Mouse (Mus musculus) heart, embryonic 12.5 days (tissue): ENCODE measurements around the gene Sdf2l1. TPM values are rescaled to one million over a fixed set of nuclear protein-coding genes. Genes with fewer than 3 reads are reported as not detected.

Experiments used
- ATAC-seq: fragments of 200-750 bp; cut with Nextera tagmentation; 2 replicates; pipeline ENCODE4 v1.8.0; 2017; ENCODE audit warnings: moderate TSS enrichment, moderate library complexity; ENCODE audit not compliant: insufficient number of reproducible peaks, low FRiP score
- H3K27ac ChIP-seq: fragments of 300-500 bp; sonication (generic); 2 replicates; pipeline ENCODE4 v1.5.1; 2016; ENCODE audit warnings: mild to moderate bottlenecking, moderate library complexity; ENCODE audit not compliant: poor library complexity, severe bottlenecking
- H3K27me3 ChIP-seq: fragments of 300-500 bp; sonication (generic); replicated peaks from 2 replicates; pipeline ENCODE4 v1.6.1; 2016; ENCODE audit warnings: mild to moderate bottlenecking, moderate library complexity
- H3K36me3 ChIP-seq: fragments of 300-500 bp; sonication (generic); 2 replicates; pipeline ENCODE4 v1.6.1; 2016; ENCODE audit warnings: mild to moderate bottlenecking, moderate library complexity
- H3K4me1 ChIP-seq: fragments of 300-500 bp; sonication (generic); replicated peaks from 2 replicates; pipeline ENCODE4 v1.6.1; 2016; ENCODE audit warnings: mild to moderate bottlenecking
- H3K4me2 ChIP-seq: fragments of 300-500 bp; sonication (generic); 2 replicates; pipeline ENCODE4 v1.6.1; 2016; ENCODE audit warnings: mild to moderate bottlenecking, moderate library complexity
- H3K4me3 ChIP-seq: fragments of 300-500 bp; sonication (generic); 2 replicates; pipeline ENCODE4 v1.5.1; 2016; ENCODE audit warnings: mild to moderate bottlenecking
- H3K9ac ChIP-seq: fragments of 300-500 bp; sonication (generic); 2 replicates; pipeline ENCODE4 v1.6.1; 2016; ENCODE audit warnings: mild to moderate bottlenecking, moderate library complexity
- H3K9me3 ChIP-seq: fragments of 300-500 bp; sonication (generic); replicated peaks from 2 replicates; pipeline ENCODE4 v1.6.1; 2016; ENCODE audit warnings: mild to moderate bottlenecking, moderate library complexity
- whole genome bisulfite sequencing: fragments of 180-500 bp; shearing (Covaris S2); methylation state at CpG from one replicate; pipeline ENCODE4 v1.1.7; 2016; 5-methylcytosine and 5-hydroxymethylcytosine counted together
- polyA plus RNA-seq: library from polyadenylated mRNA; unstranded; fragments of >200 nt; fragmentation: Nextera tagmentation; extraction: Ambion mirVana; gene quantifications from 2 replicates; pipeline ENCODE4 v1.2.1, GENCODE M21; 2016

The Sdf2l1 gene
- polyA plus RNA-seq, 1 experiment from 2014 or later = 64.9 TPM

- ATAC-seq = no peak
- 73% methylated on average over 14 of the region's 14 CpGs for WGBS
- Histone ChIP-seq H3K36me3 (peaks cover 42% of the 10 kb centered on the region), H3K9me3 (no peaks in the 10 kb centered on the region), H3K4me3 (no peak overlapping the region), H3K4me2 (no peak overlapping the region), H3K9ac (no peak overlapping the region), H3K27me3 (no peaks in the 10 kb centered on the region), H3K4me1 (peaks cover 20% of the 10 kb centered on the region), H3K27ac (no peak overlapping the region)
Observed at GRCm38 (mm10) chr16:17121569-17121968, 10.6 kb downstream of the Sdf2l1 start.

- H3K4me3 ChIP-seq = no peak overlapping the region
- H3K36me3 ChIP-seq = peaks cover 65% of the 10 kb centered on the region
- no peaks in the 10 kb centered on the region for H3K27me3 ChIP-seq
- H3K4me2 ChIP-seq = no peak overlapping the region
- no peaks in the 10 kb centered on the region for H3K9me3 ChIP-seq
- no peaks in the 10 kb centered on the region for H3K4me1 ChIP-seq
- H3K9ac ChIP-seq = no peak overlapping the region
- peak overlapping the region; percentile 78 for H3K27ac ChIP-seq
- 70% methylated on average over 5 of the region's 5 CpGs for WGBS
- peak; percentile 66; the same call in 1 of the 2 replicates for ATAC-seq
Observed at GRCm38 (mm10) chr16:17117309-17117799, 14.8 kb downstream of the Sdf2l1 start.

DNA sequence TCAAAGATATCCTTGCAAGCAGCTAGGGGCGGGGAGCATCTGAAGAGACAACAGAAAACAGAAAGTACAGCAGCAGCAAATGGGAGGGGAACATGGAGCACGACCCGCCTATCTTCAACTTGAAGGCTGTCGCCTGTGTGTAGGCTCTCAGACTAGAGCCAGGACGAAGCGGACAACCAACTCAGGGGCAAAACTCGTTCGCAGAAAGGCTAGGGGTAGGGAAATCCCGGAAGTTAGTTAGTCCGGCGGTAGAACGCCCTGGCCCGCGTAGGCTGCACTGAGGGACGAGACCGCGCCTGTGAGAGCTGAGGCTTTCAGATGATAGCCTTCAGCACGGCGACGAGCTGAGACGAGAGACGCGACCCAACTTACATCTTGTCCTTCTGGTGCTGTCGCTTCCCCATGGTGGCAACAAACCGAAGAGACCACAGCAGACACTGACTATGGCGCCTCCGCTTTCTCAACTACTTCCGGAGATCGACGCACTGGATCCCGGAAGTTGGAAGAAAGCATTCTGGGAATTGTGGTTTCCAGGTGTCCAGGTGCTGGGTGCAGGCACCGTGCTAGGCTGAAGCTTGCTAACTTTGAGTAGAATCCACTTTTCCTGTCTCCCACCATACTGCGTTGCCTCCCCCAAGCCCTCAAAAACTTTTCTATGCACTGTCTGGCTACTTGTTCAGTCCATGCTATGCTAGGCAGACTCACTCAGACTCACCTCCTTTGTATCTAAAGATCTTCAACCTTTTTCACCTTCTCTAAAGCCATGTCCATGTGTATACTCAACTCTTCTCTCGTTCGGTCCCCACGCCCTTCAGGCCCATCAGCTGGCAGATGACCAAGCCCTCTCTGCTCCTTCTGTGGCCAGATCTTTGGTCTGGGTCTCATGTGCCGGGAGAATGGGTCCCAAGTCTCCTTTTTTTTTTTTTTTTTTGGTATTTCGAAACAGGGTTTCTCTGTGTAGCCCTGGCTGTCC is 21.1 kb downstream of the Sdf2l1 start, which contains the start of gene Ppil2:
Gene Ppil2 (minus strand): TSS at position 487 of the 973 bp plus-strand sequence.
- H3K27ac ChIP-seq = peak within 1 kb of the TSS; percentile 68; the same call in 1 of the 2 replicates
- no peaks in the 10 kb centered on the region for H3K27me3 ChIP-seq
- peak within 1 kb of the TSS; percentile 74 for H3K4me3 ChIP-seq
- peaks cover 11% of the 10 kb centered on the region for H3K4me1 ChIP-seq
- H3K9ac ChIP-seq = peak within 1 kb of the TSS; percentile 84
- ATAC-seq = peak; percentile 78
- peak within 1 kb of the TSS; percentile 66 for H3K4me2 ChIP-seq
- WGBS = 8% methylated on average over 38 of the region's 38 CpGs
- H3K9me3 ChIP-seq = no peaks in the 10 kb centered on the region
- peaks cover 47% of the 10 kb centered on the region for H3K36me3 ChIP-seq

DNA sequence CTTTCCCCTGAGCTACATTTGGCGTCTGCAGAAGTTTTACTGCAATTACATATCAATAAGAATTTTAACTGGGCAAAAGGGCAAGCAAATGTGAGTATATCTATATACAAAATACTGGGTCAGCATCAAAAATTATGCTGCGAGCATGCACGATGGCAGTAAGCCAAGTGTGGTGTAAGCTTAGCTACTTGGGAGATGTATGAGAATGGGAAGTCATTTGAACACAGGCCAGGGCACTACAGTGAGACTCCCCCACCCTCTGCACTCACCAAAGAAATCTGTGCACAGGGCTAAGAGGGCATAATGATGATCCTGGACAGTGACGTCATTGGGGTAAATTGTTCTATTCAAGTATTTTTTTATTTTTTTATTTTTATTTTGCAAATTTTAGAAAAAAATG is 27.6 kb downstream of the Sdf2l1 start:
- no peak overlapping the region for H3K9ac ChIP-seq
- no peak overlapping the region for H3K4me2 ChIP-seq
- WGBS = 88% methylated on average over 4 of the region's 4 CpGs
- no peak overlapping the region for H3K4me3 ChIP-seq
- H3K9me3 ChIP-seq = no peaks in the 10 kb centered on the region
- no peak overlapping the region for H3K27ac ChIP-seq
- no peak for ATAC-seq
- H3K4me1 ChIP-seq = peaks cover 11% of the 10 kb centered on the region
- H3K36me3 ChIP-seq = peaks cover 80% of the 10 kb centered on the region
- no peaks in the 10 kb centered on the region for H3K27me3 ChIP-seq

DNA sequence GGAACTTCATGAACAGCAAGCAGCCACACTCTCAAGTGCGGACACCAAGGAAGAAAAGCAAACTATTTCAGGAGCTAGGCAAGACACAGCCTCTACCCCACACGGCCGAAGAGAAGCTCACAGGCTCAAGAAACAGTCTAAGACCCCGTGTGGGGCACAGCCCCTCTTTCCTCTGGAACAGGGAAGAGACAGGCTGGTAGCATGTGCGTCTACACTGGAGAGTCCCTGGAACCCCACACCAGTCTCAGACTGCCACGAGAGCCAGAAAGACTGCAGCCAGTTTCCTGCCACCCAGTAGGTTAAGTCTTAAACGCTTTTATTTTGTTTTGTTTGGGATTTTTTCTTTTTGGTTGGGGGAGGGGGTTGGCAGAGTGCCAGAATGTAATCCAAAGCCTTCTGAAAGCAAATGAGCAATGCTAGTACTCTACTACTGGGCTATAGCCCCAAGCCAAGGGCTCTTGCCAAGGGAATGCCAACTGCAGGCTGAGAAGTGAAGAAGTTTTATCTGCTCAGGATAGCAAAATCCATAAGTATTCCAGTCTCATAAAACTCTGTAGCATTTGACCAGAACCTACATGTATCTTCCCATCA is 29.5 kb downstream of the Sdf2l1 start:
- no peak overlapping the region for H3K4me3 ChIP-seq
- H3K27ac ChIP-seq = no peak overlapping the region
- no peak overlapping the region for H3K9ac ChIP-seq
- H3K4me2 ChIP-seq = no peak overlapping the region
- no peaks in the 10 kb centered on the region for H3K27me3 ChIP-seq
- 76% methylated on average over 7 of the region's 7 CpGs for WGBS
- H3K4me1 ChIP-seq = peaks cover 9% of the 10 kb centered on the region
- peaks cover 91% of the 10 kb centered on the region for H3K36me3 ChIP-seq
- H3K9me3 ChIP-seq = no peaks in the 10 kb centered on the region
- ATAC-seq = peak; percentile 45; the same call in 1 of the 2 replicates

DNA sequence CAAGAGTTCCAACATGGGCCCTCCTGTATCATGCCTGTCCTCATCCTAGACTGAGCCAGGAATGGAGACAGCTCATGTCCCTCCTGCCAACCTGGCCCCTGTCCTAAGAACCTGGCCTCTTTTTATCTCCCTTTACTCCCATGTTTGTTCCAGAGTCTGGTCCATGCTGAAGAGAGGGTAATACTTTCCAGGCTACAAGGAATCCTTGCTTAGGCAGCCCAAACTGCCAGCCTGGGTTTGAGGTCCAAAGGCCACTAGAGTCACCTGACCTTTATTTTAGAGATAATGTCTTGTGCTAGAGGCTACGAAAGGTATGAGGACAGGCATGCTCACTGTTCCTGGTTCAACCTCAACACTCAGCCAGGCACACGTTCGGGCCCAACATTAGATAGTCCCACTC is 35.2 kb downstream of the Sdf2l1 start:
- Histone ChIP-seq H3K4me3 (no peak overlapping the region), H3K36me3 (peaks cover 96% of the 10 kb centered on the region), H3K9ac (no peak overlapping the region), H3K4me2 (no peak overlapping the region), H3K27me3 (no peaks in the 10 kb centered on the region), H3K4me1 (no peaks in the 10 kb centered on the region), H3K27ac (no peak overlapping the region), H3K9me3 (no peaks in the 10 kb centered on the region)
- 90% methylated on average over 3 of the region's 3 CpGs for WGBS
- ATAC-seq = no peak

DNA sequence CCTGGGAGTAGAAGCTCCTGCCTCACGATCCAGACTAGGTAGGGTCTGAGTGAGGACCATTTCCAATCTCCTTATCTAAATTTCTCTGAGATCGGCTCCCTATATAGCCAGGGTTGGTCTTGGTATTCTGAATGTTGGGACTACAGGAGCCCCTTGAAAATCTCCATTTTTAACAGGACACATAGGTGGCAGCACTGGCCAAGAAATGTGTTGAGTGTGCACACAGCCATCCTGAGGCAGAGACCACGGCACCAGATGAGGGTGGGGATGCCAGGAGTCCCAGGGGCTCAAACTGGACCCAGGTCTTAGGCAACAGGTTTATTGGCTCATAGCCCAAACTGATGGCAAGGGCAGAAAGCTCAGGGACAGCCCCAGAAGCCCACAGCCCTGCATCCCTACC is 43.8 kb downstream of the Sdf2l1 start:
- Histone ChIP-seq H3K4me3 (no peak overlapping the region), H3K4me1 (peaks cover 12% of the 10 kb centered on the region), H3K9ac (no peak overlapping the region), H3K36me3 (peaks cover 88% of the 10 kb centered on the region), H3K4me2 (no peak overlapping the region), H3K27me3 (no peaks in the 10 kb centered on the region), H3K9me3 (no peaks in the 10 kb centered on the region), H3K27ac (no peak overlapping the region)
- WGBS = 72% methylated on average over 3 of the region's 3 CpGs
- ATAC-seq = no peak

DNA sequence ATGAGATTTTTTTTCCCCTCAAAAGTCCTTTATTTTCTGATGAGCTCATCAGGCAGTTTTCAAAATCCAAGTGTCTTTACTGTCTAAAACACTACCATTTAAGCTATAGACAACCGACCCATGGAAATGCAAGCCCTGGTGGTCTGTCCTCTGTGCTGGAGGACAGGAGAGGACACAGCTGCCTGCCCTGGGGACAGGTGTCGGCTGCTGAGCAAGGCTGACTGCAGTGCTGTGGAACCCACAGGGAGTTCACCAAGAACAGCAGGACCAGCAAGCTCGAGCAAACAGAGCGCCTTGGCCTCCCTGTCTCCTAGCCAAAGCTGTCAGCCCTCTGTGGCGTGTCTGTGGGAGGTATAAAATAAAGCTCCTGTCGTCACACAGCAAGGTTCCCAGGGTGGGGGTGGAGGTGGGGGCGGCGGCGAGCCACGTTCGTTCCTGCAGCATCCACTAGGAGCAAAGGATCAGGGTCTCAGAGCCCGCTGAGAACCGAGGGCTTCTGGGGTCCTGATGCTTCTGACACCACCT is 45.5 kb downstream of the Sdf2l1 start:
- Histone ChIP-seq H3K4me1 (peaks cover 15% of the 10 kb centered on the region), H3K4me3 (no peak overlapping the region), H3K27me3 (no peaks in the 10 kb centered on the region), H3K36me3 (peaks cover 83% of the 10 kb centered on the region), H3K4me2 (no peak overlapping the region), H3K27ac (no peak overlapping the region), H3K9me3 (no peaks in the 10 kb centered on the region), H3K9ac (no peak overlapping the region)
- 75% methylated on average over 13 of the region's 13 CpGs for WGBS
- ATAC-seq = no peak

DNA sequence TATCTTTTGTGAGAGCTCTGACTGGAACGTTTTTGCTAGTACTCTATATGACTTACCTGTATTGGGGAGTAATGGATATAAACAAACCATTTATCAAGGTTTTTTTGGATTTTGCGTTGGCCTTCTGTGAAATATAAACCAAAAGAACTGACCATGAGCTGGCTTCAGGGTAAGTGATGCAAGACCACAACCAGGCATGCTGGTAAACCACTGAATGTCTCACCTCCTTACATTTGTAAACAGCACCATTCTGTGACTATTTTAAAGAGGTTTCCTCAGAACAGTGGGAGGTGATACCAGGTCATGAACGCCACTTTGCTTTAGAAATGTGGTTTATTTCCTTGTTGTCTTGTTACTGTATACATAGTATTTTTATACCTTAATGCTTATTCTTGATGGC is 45.9 kb downstream of the Sdf2l1 start:
- Histone ChIP-seq H3K36me3 (peaks cover 82% of the 10 kb centered on the region), H3K27ac (no peak overlapping the region), H3K4me2 (no peak overlapping the region), H3K9ac (no peak overlapping the region), H3K27me3 (no peaks in the 10 kb centered on the region), H3K4me1 (peaks cover 15% of the 10 kb centered on the region), H3K4me3 (no peak overlapping the region), H3K9me3 (no peaks in the 10 kb centered on the region)
- no peak for ATAC-seq
- 74% methylated on average over 3 of the region's 3 CpGs for WGBS

DNA sequence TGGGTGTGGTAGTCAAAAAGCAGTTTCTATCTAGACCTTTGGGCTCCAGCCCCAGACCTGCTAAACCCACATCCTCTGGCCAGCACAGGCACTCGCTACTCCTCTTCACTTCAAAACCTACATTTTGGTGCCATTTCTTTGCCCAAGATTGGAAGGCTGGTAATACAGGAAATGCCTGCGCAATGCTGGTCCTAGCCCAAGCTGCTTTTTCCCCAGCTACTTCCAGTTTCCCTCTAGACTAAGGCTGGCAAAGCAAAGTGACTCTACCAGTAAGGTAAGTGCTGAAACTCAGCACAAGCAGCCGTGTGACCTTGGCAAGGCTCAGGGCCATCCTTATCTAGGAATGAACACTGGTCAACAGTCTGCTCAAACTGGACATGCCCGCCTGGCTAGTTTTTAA is 46.5 kb downstream of the Sdf2l1 start:
- no peak overlapping the region for H3K9ac ChIP-seq

More for the DNA sequence above, 46.5 kb downstream of the Sdf2l1 start:
- H3K4me3 ChIP-seq = no peak overlapping the region
- H3K36me3 ChIP-seq = peaks cover 80% of the 10 kb centered on the region
- WGBS = 66% methylated on average over 4 of the region's 4 CpGs
- H3K9me3 ChIP-seq = no peaks in the 10 kb centered on the region
- peaks cover 15% of the 10 kb centered on the region for H3K4me1 ChIP-seq
- H3K27ac ChIP-seq = 0 out of 2 replicates have a peak overlapping the region, but pooled peaks have one; percentile 24
- H3K4me2 ChIP-seq = no peak overlapping the region
- ATAC-seq = no peak
- H3K27me3 ChIP-seq = no peaks in the 10 kb centered on the region
